Mouse (Mus musculus) left cerebral cortex, postnatal 25 days (tissue): Measurements from ENCODE around the gene Pold1. TPM values are rescaled to one million over a fixed set of nuclear protein-coding genes. Genes with fewer than 3 reads are reported as not detected.

Experiments used
- DNase-seq, 2 experiments: peaks; one replicate each; pipeline ENCODE4 v3.0.0; 2022; ENCODE audit warnings: low spot score in 2 of 2, mixed read lengths in 1 of 2
- intact Hi-C: fragments of 180-260 bp; cut with DNase I; formaldehyde crosslinking; loops from one replicate; pipeline ENCODE4 v1.15.1; 2025
- total RNA-seq, 2 experiments: library from RNA; stranded (reverse); gene quantifications; 2 replicates each; pipeline ENCODE4 v1.2.3; 2021

The Pold1 gene
- total RNA-seq, 2 experiments from 2014 or later = 5.7 to 6.0 TPM

DNA sequence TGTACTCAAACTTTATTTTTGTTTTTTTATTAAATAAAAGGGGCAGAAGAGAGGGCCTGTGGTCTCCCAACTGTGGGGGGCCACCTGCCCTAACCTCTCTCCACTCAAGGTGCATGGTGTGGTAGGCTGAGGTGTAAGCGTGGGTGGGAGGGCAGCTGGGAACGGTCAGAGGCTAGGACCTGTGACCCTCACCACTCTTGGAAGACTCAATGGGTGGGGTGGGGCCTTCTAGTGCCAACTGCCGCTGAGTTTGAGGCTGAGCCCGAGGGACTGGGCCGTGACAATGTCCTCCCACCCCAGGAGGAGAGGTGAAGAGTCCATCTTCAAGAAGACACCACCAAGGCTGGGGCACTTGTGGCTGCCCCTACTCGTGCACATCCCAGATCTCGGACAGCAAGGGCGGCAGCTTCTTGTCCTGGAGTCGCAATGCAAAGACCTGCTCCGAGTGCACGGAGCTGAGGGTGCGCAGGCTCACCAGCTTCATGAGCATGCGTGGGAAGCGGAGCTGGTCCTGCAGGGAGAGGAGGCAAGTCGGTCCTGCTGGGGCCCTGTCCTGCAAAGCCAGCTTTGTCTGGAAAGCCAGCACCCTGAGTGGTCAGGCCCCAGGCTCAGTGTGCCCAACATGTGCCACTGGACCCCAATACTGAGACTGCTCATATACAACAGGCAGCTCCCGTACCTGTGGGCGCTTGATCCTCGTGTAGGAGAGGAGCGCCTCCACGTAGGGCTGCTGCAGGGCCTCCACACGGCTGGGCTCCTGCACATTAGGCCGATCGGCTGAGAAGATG is 1.2 kb upstream of the Pold1 start:
- intact Hi-C loops = loop anchor here (2.0 to 10.0 kb wide), 2 partner anchors 53 to 285 kb away; partner anchors contain the start of genes Emc10, Fam71e1 and Gm15517
- DNase-seq = no peak

DNA sequence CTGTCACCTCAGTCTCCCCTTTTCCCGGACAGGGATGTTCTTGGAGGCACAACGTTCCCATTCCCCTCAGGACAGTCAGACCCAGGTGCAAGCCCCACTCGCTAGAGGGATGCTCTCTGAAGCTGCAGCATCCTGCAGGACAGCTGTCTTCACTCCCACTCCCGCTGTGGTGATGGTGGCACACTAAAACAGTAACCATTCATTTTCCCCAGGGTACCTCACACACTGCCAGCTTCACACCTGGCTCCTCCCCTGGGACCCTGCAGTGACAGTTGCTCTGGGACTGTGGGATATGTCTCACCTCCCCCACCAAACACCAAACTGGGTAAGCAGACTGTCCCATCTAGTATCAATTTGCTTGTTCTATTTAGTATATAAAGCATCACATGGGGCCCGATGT is 924 bp downstream of the Pold1 start:
- DNase-seq = no peak
- intact Hi-C loops = loop anchor here (2.0 to 10.0 kb wide), 2 partner anchors 51 to 283 kb away; partner anchors contain the start of genes Emc10, Fam71e1 and Gm15517

DNA sequence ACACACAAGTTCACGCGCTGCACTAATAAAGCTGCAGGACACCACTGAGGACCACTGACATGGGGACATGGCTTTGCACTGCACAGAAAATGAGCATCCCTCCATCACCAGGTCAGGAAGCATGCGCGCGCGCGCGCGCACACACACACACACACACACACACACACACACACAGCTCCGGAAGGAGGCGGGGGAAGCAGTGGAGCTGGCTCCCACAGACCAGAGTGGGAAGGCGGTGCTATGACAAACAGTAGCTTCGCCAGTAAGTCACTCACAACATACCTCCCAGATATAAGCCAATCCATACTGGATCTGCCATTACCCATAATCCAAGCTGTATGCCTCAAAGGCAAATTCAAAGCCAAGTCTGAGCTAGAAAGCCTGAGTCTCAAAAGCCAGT is 1.6 kb downstream of the Pold1 start:
- intact Hi-C loops = loop anchor here (10.0 kb wide), 1 partner anchor 282 kb away; the partner anchor contains the start of gene Gm15517
- no peak for DNase-seq

DNA sequence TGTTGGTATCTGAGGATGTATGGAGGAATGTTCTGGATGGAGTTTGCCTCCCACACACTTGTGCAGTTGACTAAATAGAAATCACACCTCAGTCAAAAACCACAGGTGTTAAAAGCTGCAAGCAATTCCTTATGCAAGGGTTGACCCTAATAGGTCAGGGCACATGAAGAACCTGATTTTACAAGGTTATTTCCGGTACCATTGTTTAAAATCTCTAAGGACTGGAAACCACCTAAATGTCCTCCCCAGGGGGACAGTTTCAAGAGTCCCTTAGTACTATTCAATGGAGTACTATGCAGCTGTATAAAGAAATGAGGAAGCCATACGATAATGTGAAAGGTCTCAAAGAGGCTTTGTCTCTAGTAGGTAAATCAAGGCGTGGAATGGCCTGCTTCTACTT is 2.4 kb downstream of the Pold1 start:
- DNase-seq = no peak
- intact Hi-C loops = loop anchor here (10.0 kb wide), 1 partner anchor 281 kb away; the partner anchor contains the start of gene Gm15517

DNA sequence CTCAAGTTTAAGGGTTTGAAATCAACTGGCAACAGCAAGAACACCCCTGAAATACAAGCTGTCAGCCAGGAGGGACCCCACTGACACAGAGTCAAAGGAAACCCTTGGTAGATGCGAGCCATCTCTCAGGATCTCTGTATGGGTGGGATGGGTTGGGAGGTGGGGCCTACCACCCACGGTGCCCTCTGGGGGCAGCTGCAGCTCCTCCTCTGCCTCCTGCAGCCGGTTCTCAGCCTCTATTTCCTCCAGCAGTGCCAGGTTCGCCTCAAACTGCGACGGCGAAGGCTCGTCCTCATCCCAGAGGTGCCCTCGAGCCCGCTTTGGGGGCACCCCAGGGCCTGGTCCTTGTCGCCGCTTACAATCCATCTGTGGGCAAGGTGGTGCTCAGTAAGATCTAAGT is 5.6 kb downstream of the Pold1 start:
- intact Hi-C loops = loop anchor here (10.0 kb wide), 1 partner anchor 278 kb away; the partner anchor contains the start of gene Gm15517

DNA sequence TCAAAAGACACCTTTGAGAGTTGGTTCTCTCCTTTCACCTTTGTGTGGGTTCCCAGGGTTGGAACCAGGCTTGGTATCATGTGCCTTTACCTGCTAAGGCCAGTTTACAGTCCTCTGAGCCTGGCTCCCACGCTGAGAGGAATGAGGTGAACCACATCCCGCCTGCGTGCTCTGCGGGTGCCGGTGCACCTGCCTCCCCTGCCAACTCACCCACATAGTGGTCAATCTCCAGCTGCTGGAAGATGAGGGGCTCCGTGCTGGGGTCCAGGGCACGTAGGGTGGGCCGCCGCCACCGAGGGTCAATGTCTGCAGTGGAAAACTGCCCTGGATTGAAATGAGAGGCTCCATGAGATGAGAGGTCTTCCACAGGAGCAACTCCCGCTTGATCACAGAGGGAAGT is 6.1 kb downstream of the Pold1 start:
- no peak for DNase-seq
- intact Hi-C loops = loop anchor here (10.0 kb wide), 1 partner anchor 278 kb away; the partner anchor contains the start of gene Gm15517

More for the DNA sequence above, 5.6 kb downstream of the Pold1 start:
- DNase-seq = no peak

DNA sequence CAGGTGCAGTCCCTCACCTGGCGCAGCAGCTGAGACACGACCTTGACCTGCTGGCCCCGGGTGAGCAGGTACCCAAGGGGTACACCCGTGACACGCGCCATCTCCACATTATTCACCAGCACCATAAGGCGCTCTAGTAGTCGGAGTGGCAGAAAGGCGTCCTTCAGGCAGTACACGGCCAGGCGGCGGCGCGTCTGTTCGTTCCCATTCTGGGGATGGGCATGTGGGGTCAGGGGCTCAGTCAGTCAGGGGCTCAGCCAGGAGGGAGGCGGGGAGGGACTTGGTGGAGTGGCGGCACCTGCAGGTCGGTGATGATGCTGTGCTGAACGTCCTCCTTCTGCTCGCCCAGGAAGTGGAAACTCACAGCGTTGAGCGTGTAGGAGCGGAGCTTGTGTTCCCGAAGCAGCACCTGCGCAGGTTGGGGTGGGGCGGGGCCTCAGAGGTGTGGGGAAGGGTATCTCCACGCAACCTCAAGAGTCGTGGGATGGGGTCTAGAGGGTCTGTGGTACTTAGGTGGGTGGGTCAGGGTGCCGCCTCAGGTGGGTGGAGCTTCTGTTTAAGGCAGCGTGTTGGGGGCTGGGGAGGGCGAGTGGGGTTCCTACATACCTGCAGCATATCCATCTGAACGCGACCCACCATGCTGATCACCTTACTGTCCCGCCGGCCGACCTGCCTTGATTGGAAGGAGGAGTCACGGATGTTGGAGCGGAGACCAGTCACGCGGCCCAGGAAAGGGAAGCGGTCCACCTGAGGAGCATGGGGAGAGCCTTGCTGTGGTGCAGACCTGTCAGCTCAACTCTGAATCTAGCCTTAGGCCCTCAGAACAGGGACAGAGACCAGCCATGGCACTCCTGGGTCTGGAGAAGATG is 9.7 kb downstream of the Pold1 start:
- intact Hi-C loops = no loop called here
- DNase-seq = no peak

DNA sequence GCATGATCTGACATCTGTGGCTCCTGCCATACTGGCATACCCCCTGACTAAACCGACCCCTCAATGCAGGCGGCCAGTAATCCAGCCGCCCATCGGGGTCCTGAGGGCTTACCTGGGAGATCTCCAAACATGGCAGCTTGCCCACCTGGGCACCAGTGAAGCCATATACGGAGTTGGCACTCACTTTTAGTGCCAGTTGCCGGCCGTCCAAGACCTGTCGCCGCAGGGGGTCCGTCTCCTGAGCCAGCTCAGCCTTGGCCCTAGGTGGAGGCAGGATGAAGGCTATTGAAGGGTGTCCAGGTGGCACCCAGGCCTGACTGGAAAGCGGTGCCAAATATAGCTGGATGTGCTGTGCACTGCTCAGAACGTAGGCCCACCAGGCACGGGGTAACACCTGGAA is 11.2 kb downstream of the Pold1 start:
- DNase-seq = no peak
- intact Hi-C loops = no loop called here

DNA sequence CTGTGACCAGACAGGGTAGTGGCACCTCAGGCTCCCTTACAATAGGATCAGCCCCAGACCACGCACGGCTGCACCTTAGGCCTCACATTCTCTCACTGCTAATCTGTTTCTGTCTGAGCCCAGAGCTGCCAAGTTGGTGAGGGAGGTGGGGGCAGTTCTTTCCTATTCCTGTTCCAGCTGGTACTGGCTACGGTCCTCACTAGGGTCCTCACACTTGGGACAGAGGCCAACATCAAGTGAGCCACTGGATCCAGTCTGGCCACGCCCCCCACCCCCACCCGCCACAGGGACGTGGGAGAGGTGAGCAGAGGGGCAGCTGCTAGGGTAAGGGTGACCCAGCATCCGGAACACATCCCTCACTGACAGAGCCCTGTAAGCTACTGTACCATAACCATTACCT is 11.6 kb downstream of the Pold1 start:
- intact Hi-C loops = no loop called here

DNA sequence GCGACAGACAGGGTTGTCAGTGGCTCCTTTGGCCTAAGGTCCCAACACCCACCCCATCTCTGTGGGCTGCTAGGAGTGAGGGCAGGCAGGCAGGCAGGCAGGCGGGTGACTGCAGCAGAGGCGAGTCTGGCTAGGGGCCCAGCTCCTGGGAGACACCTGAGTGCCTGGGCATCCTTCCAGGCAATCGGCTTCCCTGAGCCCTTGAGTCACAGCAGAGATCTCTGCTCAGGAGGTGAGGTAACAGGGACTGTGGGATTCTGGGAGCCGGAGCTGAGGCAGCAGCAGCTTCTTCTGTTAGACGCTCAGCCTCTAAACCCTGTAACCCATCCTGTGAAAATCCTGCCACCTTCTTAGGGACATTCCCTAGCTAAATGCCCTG is 12.1 kb downstream of the Pold1 start:
- DNase-seq = peak; percentile 48 to 69
- intact Hi-C loops = no loop called here

More for the DNA sequence above, 11.6 kb downstream of the Pold1 start:
- DNase-seq = no peak

DNA sequence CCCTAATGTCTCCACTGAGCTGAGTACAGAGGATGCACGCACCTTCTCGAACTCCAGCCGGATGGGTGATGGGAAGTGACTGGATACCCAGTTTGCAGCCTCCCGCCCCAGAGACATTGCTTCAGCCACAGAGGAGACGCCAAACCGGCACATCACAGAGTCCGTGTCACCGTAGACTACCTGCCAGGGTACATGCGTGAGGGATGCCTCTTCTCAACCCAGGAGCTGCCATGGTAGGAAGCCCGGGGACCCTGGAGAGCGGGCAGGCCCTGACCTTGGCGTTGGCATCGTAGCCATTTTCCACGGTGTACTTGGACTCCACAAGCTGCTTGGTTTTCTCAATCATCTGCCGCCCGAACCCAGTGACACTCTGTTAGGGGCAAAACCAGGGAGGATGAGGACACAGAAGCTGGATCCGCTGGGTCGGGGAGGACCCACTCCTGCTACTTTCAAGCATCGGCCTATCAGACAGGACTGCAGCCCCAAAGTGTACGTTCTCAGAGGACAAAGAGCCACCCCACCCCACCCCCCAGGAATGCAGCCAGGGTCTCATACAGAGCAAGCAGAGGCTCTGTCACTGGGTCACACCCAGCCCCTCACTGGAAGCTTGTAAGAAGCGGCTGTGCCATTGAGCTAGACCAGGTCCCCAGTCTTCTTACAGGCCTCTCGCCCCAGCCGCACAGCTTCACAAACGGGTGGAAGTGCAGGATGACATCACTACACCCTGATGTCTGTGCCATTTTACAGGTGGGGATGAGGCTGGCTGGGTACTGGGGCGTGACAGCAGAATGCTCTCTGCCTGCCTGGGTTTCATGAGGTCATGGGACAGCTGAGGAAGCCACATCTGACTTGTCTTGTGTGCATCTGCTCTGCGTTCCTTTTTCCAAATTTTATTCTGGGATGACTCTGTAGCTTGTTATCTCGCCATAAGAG is 12.7 kb downstream of the Pold1 start:
- no peak for DNase-seq
- intact Hi-C loops = no loop called here

DNA sequence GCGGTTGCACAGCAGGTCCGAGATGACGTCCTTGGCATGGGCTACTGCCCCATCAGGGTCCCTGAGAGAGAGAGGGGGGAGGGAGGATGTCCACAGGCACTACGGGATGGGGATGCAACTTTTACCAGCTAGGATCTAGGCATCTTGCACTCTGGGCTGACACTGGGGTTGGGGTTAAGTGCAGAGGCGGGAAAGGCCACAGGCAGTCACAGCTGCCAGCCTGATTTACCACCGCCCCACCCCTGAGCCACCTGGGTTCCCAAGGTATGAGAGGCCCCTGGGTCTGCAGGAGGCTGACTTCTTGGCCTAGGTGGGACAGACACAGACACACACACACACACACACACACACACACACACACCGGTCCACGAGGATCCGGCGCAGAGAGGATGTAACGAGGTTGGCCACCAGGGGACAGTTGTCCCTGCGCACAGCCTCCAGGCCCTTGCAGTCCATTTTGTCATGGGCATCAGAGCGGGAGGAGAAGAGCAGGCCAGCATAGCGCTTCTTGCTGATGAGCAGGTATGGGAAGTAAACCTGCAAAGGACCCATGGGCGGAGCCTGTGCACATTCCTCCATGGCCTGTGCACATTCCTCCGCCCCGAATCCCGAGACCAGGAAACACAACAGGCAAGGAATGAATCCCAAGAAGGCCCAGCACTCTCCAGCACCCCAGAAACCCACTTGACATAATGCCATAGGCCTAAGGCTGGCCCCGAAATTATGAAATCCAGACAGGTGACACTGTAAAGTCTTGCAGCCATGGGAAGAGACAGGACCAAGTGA is 13.8 kb downstream of the Pold1 start:
- no peak for DNase-seq
- intact Hi-C loops = no loop called here

DNA sequence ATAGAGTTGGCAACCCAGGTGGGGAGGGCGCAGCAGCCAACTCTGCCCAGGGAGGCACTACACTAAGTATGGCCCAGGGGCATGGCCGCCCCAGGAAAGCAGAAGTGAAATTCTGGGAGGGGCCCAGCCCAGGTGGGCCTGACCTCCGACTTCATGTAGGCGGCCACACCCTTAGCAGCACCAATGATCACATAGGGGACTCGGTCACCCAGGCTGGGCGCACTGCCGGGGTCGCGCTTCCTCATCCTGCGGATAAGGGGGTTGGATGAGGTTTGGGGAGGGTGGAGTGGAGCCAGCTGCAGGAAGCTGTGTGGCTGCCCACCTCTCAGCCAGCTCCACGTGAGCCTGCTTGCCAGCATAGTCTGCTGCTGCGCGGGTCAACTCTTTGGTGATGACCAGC is 14.4 kb downstream of the Pold1 start:
- intact Hi-C loops = no loop called here
- no peak for DNase-seq

DNA sequence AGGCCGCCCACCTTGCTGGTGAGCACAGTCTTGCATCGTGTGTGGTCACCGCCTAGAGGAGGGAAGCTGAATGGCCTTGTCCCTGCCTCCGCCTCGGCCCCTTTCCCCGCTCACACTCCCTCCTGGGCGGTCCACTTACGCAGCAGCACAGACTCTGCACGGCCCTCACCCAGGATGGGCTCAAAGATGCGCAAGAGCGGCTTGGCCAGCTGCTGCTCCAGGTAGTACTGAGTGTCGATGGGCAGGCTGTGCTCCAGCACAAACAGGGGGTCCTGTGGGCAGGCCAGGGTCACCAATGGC is 15.0 kb downstream of the Pold1 start:
- DNase-seq = no peak
- intact Hi-C loops = no loop called here

DNA sequence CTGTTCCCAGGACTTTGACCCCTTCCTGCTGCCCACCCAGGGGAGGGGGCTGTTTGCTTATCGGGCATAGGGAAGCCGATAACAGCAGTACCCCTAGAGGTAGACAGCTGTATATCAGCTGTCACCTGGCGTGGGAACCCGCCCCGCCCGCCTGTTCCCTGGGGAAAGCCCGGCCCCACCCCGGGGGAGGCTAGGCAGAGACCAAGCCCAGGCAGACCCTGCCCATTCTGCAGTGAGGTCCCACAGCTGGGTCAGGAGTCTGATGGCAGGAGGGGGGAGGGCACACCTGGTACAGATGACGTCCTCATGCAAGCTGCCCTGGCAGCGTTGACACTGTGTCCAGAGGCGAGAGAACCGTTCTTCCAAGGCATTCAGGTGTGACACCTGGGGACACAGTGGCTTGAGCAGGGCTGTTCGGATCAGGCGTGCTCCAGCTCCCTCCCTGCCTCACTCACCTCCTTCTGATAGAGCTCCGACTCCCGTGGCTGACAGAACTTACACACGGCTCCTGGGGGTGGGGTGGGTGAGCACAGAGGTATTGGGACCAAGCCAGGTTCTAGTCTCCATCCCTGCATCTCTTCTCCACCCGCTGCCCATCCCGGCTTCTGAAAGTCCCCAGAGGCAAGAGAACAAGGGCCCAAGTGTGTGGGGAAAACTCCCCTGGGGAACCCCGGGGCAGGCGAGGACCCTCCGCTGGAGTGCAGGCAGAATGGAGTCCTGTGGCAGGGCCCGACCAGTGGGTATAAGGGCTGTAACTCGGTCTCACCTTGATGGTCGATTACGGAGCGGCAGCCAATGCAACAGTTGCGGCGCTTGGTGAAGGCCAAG is 15.5 kb downstream of the Pold1 start:
- no peak for DNase-seq
- intact Hi-C loops = no loop called here

DNA sequence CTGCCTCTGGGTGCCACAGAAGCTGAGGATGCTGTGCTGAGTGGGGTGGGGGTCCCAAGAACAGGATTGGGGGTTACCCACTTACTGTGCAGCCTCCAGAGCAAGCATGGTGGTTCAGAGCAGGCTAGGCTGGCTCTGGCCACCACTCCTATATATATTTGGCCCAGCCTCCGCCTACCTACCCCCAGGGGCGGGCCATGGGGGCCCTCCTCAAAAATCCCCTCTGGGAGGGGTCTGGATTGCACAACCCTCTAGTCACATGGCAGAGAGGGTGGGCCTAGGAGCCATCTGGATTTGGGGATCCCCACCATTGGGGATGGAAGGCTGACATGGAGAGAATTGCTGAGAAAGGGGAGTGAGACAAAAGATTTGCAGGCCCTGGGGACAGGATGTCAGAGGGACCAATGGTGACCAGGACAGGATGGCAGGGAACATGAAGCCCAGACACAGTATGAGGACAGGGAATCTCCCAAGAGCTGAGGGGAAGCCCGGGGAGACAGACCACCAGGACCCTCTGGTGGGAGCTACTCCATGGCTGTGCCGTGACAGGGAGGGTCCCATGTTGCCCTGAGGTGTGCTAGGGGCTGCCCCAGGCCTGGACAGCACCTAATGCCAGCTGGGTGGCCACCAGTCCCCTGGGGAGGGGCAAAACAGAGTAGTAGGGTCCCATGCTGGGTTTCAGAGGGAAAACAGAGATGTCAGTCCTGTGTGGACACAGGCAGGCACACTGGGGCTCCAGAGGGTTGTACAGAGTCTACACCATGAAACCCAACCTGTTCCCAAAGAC is 16.5 kb downstream of the Pold1 start, which contains the start of gene Spib:
Gene Spib, minus strand, starts transcription at position 126 of the 787 bp plus-strand sequence.
- DNase-seq = no peak
- intact Hi-C loops = no loop called here

DNA sequence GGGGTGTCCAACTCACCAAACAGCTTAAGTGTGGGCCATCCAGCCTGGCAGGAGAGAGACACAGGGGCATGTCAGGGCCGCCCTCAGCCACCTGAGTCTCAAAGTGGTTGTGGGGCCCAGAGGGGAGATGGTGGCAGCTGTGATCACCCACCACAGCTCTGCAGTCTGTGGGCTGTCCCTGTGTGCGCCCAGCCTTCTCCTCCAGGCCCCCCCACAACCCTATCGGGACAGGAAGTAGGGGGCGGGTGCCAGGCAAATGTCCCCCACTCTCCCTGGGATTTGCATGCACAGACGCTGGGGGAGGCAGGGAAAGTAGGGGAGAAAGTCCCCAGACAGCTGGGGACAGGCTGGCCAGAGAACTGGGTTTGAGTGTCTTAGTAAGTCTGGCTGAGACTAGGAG is 17.4 kb downstream of the Pold1 start:
- no peak for DNase-seq
- intact Hi-C loops = no loop called here
